Mouse (Mus musculus) naive thymus-derived CD4-positive, alpha-beta T cell, adult 2 months (primary cell): ENCODE results near the gene Rplp0.

Experiments used
- DNase-seq: peaks from one replicate; pipeline ENCODE4 v3.0.0-alpha.2; 2011; ENCODE audit warnings: low read depth

Gene Rplp0

GRCm38 (mm10) chr5:115580229-115581001, 21.1 kb downstream of the Rplp0 start:
- no peak for DNase-seq

GRCm38 (mm10) chr5:115581662-115582061, 22.4 kb downstream of the Rplp0 start:
- DNase-seq: no peak

- DNase-seq: no peak
These were observed 26.3 kb downstream of the Rplp0 start for GRCm38 (mm10) chr5:115585616-115586015.

GRCm38 (mm10) chr5:115586166-115586565, 26.9 kb downstream of the Rplp0 start:
- DNase-seq: no peak

- no peak for DNase-seq
These were observed 27.5 kb downstream of the Rplp0 start for GRCm38 (mm10) chr5:115586780-115587179.

- no peak for DNase-seq
These were observed 31.8 kb downstream of the Rplp0 start for GRCm38 (mm10) chr5:115591028-115591427.

GRCm38 (mm10) chr5:115591506-115591905, 32.2 kb downstream of the Rplp0 start:
- no peak for DNase-seq

- no peak for DNase-seq
These were observed 44.3 kb downstream of the Rplp0 start for GRCm38 (mm10) chr5:115603561-115603960.

GRCm38 (mm10) chr5:115611566-115611965, 52.3 kb downstream of the Rplp0 start:
- DNase-seq: no peak
